In genomic region chr2:120128011-120128410, GRCm38 (mm10) we compare ENCODE assay signal across 11 mouse cellular contexts. TPM values are rescaled to one million over a fixed set of nuclear protein-coding genes. Genes with fewer than 3 reads are reported as not detected.
DNase-seq lines count a peak whose midpoint lies in the region; ATAC-seq and TF ChIP-seq lines count a peak whose summit lies in the region.
"Had no signal": no experiment of that assay in that cellular context is flagged by ENCODE, and none has a peak within 500 bp of the region (broad histone marks: within the 10 kb centered on the region; RNA-seq: fewer than 3 reads in every experiment).

No protein-coding gene starts in this region.

- DNase-seq in heart, embryonic 10.5 days (ENCODE audit: low spot score): no peak
- DNase-seq in heart, postnatal 14 days: no peak
- DNase-seq in lung, embryonic 14.5 days: no peak
- no peak for DNase-seq in lung, postnatal 10 days
- no peak for DNase-seq in thymus, adult 18-20 months
- DNase-seq in gastrocnemius, postnatal 10 days: no peak
- DNase-seq: thymus, postnatal 25 days had no signal

- peak overlapping the region; percentile 89 for H3K27ac ChIP-seq in heart, embryonic 10.5 days
- peak overlapping the region; percentile 84 for H3K27ac ChIP-seq in lung, embryonic 14.5 days (ENCODE audit: low read depth)
- peak overlapping the region; percentile 56; the same call in 1 of the 2 replicates for H3K27ac ChIP-seq in intestine, embryonic 15.5 days
- H3K27ac ChIP-seq in olfactory bulb, adult 2 months (ENCODE audit: insufficient read depth, low read depth, low read length): peak overlapping the region; percentile 2; the same call in 1 of the 2 replicates
- H3K27ac ChIP-seq: forebrain, embryonic 13.5 days; left cerebral cortex, adult 2 months had no signal

- intact Hi-C loops in heart, postnatal 14 days (cut with DNase I): loop anchor here (2.0 kb wide), 1 partner anchor 23 kb away; no protein-coding TSS in a partner anchor

- TF ChIP-seq CTCF in lung, embryonic 14.5 days (IDR thresholded peaks at IDR 0.05; ENCODE audit: low read depth): no peak
- no peak for TF ChIP-seq CTCF in olfactory bulb, adult 2 months (IDR thresholded peaks at IDR 0.05; ENCODE audit: insufficient read depth, low read depth, low read length)

- no peak for TF ChIP-seq POLR2A in olfactory bulb, adult 2 months (IDR thresholded peaks at IDR 0.05; ENCODE audit: insufficient read depth, low read depth, low read length)

- no peak for ATAC-seq in lung, embryonic 14.5 days (ENCODE audit: insufficient read depth)
- no peak for ATAC-seq in intestine, embryonic 15.5 days
- ATAC-seq: forebrain, embryonic 13.5 days had no signal

- H3K9me3 ChIP-seq in heart, embryonic 10.5 days: no peaks in the 10 kb centered on the region
- no peaks in the 10 kb centered on the region for H3K9me3 ChIP-seq in lung, embryonic 14.5 days (ENCODE audit: low read depth, low read length)
- H3K9me3 ChIP-seq in intestine, embryonic 15.5 days: no peaks in the 10 kb centered on the region
- H3K9me3 ChIP-seq: forebrain, embryonic 13.5 days had no signal

- peaks cover 22% of the 10 kb centered on the region for H3K36me3 ChIP-seq in heart, embryonic 10.5 days
- H3K36me3 ChIP-seq in lung, embryonic 14.5 days (ENCODE audit: insufficient read depth): peaks cover 8% of the 10 kb centered on the region; the same call in 1 of the 2 replicates
- no peaks in the 10 kb centered on the region for H3K36me3 ChIP-seq in intestine, embryonic 15.5 days

- peaks cover 78% of the 10 kb centered on the region for H3K4me1 ChIP-seq in heart, embryonic 10.5 days
- H3K4me1 ChIP-seq in lung, embryonic 14.5 days (ENCODE audit: insufficient read depth): peaks cover 11% of the 10 kb centered on the region
- H3K4me1 ChIP-seq in intestine, embryonic 15.5 days (replicated peaks): peaks cover 21% of the 10 kb centered on the region
- peaks cover 8% of the 10 kb centered on the region for H3K4me1 ChIP-seq in olfactory bulb, adult 2 months (ENCODE audit: control insufficient read depth, insufficient read depth, low read length)
- H3K4me1 ChIP-seq: forebrain, embryonic 13.5 days had no signal

- H3K9ac ChIP-seq in lung, embryonic 14.5 days: no peak overlapping the region
- no peak overlapping the region for H3K9ac ChIP-seq in intestine, embryonic 15.5 days
- H3K9ac ChIP-seq: forebrain, embryonic 13.5 days had no signal

- 0 out of 2 replicates have a peak overlapping the region, but pooled peaks have one; percentile 13 for H3K4me3 ChIP-seq in heart, embryonic 10.5 days
- H3K4me3 ChIP-seq in lung, embryonic 14.5 days (ENCODE audit: low read depth, low read length): no peak overlapping the region
- no peak overlapping the region for H3K4me3 ChIP-seq in intestine, embryonic 15.5 days (replicated peaks)
- H3K4me3 ChIP-seq in olfactory bulb, adult 2 months (ENCODE audit: insufficient read depth, low read depth, low read length): no peak overlapping the region
- H3K4me3 ChIP-seq: forebrain, embryonic 13.5 days; left cerebral cortex, adult 2 months had no signal

- H3K4me2 ChIP-seq in lung, embryonic 14.5 days: no peak overlapping the region
- no peak overlapping the region for H3K4me2 ChIP-seq in intestine, embryonic 15.5 days (replicated peaks)
- H3K4me2 ChIP-seq: forebrain, embryonic 13.5 days had no signal

- H3K27me3 ChIP-seq in heart, embryonic 10.5 days (ENCODE audit: insufficient read depth, poor library complexity, severe bottlenecking): no peaks in the 10 kb centered on the region
- no peaks in the 10 kb centered on the region for H3K27me3 ChIP-seq in lung, embryonic 14.5 days (ENCODE audit: insufficient read depth, low read length)
- no peaks in the 10 kb centered on the region for H3K27me3 ChIP-seq in intestine, embryonic 15.5 days (replicated peaks)
- H3K27me3 ChIP-seq: forebrain, embryonic 13.5 days had no signal

RNA-seq across cellular contexts. Expression of gene Ehd4, which starts 26.4 kb away (rescaled TPM):
- 115 and 173 TPM in 2 replicates for polyA plus RNA-seq in heart, embryonic 10.5 days (2016; fragmentation: Nextera tagmentation; extraction: Ambion mirVana)
- 100 to 1,000 TPM; 439 to 440 TPM for total RNA-seq in heart, postnatal 14 days (2021)
- 60.7 and 62.9 TPM in 2 replicates for polyA plus RNA-seq in lung, embryonic 14.5 days (2014; fragmentation: Nextera tagmentation; extraction: Ambion mirVana)
- 50.0 and 50.1 TPM in 2 replicates for polyA plus RNA-seq in intestine, embryonic 15.5 days (2015; fragmentation: Nextera tagmentation; extraction: Ambion mirVana)
- polyA plus RNA-seq in olfactory bulb, adult 2 months (2012; ENCODE audit: insufficient read depth, insufficient read length, low replicate concordance, missing spikeins): not detected in 2 replicates
- 100 to 1,000 TPM; 130 to 134 TPM for total RNA-seq in gastrocnemius, postnatal 10 days (2021)

Comparison
In these comparisons a context has a peak if more than half of its experiments do, and no peak if none do; other contexts are left out.
1. H3K27ac ChIP-seq: peak in every context shown above with its lines; median percentile 89 in heart, embryonic 10.5 days; 84 in lung, embryonic 14.5 days; 56 in intestine, embryonic 15.5 days; 2 in olfactory bulb, adult 2 months.
2. RNA of gene Ehd4, which starts 26.4 kb away (polyA plus RNA-seq): 115 to 173 TPM in heart, embryonic 10.5 days, 60.7 to 62.9 TPM in lung, embryonic 14.5 days and 50.0 to 50.1 TPM in intestine, embryonic 15.5 days; not detected in olfactory bulb, adult 2 months; every median in the first group is over 10 times any median in the second.